Mouse (Mus musculus): ENCODE data around the gene 2410004B18Rik.

The 2410004B18Rik gene

DNA sequence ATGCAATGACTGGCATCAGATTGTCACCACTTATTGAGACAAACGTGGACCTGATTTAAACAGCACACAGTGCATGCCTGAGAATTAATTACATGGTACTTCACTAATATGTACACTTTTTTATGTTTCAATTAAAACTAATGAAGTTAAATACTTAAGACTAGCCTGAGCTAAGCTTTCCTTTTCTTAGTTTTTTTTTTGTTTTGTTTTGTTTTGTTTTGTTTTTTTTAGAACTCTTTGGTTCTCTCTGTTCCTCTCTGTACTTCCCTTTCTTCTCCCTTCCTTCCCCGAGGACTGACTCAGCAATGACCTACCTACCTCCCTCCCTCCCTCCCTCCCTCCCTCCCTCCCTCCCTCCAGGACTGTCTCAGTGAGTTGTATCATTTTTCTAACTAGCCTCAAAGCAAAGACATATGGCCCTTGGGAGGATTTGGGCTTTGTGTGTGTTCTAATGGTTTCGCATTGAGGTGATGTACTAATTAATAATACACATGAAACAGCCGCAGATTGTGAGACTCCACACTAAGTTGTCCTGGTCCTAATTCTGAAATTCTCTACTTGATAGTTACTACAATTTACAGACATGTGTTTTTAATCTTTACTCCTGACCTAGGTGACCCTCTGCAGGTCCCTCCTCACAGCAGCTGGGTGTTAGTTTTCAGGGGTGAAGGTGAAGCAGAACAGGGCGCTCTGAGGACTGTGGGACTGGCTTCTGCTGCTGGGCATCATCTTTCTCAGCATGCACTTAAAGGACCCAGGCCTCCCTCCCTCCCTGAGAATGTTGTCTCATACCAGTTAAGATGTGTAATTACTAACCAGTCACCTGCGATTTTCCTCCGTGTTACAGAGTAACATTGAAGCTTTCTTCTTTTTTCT is 8.1 kb upstream of the 2410004B18Rik start:
- no peak for DNase-seq (ENCODE audit: low read depth, low spot score)

DNA sequence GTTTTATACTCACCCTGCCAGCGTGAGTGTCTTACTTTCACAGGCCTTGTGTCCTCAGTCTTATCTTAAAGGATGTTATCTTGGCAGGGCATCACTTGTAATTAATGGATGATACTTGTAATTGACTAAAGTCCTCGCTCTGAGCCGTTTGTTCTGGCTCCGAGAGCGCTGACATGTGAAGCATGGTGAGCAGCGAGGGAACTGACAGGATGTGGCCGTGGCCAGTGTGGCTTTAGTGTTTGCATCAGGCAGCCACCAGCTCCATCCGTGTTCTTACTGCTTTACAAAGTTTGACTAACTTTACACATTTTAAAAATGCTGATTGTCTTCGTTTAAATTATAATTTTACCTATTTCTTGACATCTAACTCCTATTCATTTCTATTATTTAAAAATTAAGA is 4.0 kb upstream of the 2410004B18Rik start:
- DNase-seq (ENCODE audit: low read depth, low spot score), result no peak

DNA sequence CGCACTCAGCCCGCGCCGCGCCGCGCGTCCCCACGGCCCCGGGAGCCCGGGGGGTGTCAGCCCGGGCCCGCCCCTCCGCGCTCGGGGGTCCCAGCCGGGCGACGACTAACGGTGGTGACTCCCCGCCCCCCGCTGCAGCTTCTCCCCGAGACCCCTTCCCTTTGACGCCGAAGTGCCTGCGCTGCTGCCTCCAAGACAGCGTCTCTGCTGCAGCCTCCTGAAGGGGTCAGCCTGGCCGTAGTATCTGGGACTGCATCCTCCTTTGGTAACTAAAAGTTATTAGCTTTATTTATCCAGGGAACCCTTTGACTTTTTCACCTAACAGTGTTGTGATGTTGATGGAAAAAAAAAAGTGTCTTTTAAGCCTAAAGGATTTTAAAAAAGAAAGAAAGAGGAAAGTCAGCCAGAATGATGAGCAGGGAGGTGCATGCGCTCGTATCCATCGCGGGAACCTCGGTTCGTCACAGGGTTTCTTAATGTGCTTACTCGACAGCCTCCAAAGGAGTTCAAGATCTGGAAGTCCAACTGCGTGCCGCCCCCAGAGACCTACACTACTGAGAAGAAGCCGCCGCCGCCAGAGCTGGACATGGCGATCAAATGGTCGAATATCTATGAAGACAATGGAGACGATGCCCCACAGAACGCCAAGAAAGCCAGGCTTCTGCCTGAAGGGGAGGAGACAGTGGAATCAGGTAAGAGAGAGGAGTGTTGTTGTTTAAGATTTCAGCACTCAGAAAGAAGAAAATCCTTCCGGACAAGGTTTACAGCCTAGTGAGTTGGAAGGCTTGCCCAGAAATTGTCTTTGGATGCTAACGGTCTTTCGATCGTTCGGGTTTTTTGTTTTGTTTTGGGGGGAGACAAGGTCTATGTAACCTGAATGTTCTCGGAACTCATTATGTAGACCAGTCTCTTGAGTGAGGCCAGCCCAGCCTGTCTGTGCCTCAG is 863 bp downstream of the 2410004B18Rik start:
- peak; percentile 41 for DNase-seq (ENCODE audit: low read depth, low spot score)

DNA sequence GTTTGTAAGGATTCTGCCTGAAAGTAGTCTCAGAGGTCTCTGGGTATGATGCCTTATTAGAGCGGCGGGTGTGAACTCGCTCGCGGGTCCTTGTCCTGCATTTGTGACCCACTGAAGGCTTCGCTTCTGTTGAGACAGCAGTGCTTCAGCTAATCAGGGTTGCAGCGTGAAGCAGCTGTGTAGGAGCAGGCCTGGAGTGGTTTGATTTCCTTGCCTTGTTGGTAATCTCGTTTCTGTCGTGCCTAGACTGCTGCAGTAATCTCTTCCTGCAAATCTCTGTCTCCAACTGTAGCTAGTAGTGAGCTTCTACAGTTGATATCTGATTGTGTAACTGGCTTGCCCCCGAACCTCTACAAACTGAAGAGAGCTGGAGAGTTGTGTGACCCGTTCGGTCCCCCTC is 1.6 kb downstream of the 2410004B18Rik start:
- no peak for DNase-seq (ENCODE audit: low read depth, low spot score)

DNA sequence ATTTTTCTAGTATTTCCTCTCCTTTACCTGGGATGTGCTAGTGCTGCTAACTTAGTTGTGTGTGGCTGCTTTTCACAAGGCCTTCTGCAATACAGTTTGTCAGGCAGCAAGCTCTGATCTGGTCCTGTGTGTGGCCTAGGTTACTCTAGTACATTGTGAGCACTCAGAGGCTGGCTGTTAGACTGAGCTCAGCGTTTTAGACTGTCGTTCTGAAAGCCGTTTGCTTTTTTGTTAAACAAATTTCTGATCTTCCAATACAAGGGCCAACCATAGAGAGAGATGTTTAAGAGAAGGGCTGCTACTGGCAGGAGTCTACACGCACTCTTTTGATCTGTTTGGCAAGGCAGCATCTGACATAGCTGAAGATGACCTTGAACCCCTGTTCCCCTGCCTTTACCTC is 2.2 kb downstream of the 2410004B18Rik start:
- DNase-seq (ENCODE audit: low read depth, low spot score), result no peak

DNA sequence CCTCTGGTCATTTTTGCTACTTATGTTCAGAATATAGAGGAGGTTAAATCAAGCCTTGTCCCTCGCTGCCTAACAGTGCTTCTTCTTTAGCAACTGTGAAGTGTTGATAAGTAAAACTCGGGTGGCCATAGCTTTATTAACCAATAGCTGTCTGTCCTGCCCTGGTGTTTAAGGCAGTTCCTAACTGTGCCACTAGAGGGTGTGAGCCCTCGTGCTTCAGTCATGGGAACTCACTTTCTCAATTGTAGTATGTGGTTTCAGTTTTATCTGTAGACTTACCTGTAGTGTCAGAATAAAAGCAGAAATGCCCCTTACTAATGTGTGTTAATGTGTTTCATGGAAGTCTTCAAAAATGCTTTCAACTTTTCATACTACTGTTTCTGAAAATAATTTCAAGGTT is 4.2 kb downstream of the 2410004B18Rik start:
- peak; percentile 91 for DNase-seq (ENCODE audit: low read depth, low spot score)

DNA sequence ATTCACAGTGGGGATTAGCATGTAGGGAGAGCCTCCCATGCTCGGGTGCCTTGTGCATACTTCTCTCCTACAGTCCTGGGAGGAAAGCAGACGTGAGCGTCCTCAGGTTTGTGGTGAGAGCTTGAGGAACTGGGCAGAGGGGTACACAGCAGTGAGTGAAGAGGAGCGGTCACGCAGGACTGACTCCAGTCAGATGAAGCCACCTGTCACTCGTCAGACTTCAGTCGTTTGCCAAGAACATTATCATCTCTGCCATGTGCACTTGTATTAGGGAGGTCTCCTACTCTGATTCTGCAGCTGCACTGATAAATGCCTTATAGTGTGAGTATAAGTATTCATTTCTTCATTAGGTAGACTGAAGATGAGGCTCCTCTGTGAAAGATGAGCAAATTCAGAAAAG is 6.5 kb downstream of the 2410004B18Rik start:
- no peak for DNase-seq (ENCODE audit: low read depth, low spot score)

DNA sequence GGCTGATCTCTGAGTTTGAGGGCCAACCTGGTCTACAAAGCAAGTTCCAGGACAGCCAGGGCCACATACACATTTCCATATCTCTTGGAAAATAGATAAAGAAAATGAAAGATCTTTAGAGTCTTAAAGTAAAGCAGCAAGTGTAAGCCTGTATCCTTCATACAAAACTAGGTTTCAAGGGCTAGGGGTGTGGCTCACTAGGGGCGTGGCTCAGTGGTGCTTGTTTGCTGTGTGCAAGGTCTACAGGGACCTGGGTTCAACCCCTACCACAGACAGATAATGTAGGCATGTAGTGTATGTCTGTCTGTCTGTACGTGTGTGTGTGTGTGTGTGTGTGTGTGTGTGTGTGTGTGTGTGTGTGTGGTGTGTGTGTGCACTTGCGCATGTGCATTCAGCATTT is 8.1 kb downstream of the 2410004B18Rik start:
- no peak for DNase-seq (ENCODE audit: low read depth, low spot score)

DNA sequence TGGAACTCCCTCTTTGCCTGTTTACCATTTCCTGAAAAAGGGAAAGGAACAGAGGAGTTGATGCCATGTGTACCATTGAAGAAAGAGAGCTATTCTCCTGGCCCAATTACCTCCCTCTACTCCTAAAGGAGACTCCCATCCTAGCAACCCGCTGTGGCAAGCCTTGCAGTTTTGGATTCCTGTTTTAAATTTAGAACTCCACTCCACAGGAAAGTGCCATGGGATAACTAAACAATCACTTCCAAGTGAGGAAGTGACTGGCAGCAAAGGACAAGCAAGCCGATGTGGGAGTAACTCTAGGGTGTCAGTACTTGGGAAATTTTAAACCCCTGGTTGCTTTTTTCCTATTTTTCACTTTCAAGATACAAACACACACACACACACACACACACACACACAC is 8.8 kb downstream of the 2410004B18Rik start:
- no peak for DNase-seq (ENCODE audit: low read depth, low spot score)

DNA sequence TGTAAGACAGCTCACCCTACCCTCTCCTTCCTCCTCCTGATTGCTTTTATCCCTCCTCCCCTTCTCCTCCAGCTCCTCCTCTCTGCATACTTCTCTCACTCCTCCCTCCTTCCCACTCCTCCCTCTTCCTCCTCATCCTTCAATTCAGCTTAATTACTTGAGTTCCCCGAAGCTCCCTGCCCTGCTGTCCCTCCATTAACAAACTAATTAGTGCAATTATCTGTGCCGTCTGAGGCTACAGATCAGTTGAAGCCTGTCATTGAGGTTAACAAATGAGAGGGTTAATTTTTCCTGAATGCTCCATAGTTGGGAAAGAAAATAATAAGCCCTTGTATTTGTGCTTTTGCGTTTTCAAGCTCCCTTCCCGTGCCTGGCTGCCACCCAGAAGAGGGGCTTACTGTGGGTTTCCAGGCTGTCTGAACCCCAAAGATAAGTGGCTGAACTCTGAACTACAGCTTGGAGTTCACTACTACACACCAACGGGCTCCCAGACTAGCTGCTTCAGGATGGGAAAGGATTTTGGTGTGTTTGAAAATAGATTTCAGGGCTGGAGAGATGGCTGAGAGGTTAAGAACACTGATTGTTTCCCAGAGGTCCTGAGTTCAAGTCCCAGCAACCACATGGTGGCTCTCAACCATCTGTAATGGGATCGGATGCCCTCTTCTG is 9.9 kb downstream of the 2410004B18Rik start:
- DNase-seq (ENCODE audit: low read depth, low spot score), result no peak

DNA sequence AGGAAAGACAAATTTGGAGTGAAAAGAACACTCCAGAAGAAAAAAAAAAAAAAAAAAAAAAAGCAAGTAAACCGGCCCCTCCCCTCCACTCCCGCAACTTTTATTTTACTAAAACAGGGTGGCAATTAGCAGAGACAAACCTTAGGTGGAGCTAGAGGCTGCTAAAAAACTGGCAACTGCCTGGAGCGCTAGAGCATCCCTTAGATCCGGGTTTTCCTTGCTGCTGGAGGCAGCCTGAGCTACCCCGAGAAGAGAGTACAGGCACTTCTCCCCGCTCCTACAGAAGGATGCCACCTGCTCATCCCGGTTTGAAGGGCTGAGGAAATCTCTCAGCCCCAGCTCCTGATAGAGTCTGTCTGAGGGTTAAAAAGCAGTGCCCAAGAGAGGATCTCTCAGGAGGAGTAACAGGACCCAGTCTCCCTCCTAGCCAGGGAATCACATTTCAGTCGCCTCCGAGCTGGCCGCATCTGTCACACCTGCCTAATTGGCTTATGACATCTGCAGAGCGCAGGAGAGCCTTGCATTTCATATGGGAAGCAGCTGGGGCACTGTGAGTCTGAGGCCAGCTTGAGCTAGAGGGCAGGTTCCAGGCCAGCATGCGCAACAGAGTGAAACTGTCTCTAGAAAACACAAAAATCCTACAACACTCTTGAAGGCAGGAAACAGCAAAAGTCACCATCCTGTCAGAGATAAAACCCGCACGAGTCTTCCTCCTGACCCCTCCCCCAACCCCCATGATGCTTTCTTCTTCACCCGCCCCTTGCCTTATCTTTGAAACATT is 12.4 kb downstream of the 2410004B18Rik start:
- peak; percentile 81 for DNase-seq (ENCODE audit: low read depth, low spot score)

DNA sequence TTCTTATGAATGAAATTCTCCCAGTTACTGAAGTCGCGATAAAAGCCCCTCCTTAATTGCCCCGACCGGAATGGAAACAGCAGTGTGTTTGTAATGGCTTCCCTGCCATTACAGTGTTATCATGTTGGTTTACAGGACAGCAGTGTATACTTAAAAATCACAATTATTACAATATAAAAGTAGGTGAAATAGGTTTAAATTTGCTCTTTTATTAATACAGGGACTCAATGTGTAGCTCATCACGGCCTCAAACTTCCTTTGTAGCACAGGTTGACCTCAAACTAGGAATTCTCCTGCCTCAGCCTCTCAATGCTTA is 13.0 kb downstream of the 2410004B18Rik start:
- DNase-seq (ENCODE audit: low read depth, low spot score), result no peak

DNA sequence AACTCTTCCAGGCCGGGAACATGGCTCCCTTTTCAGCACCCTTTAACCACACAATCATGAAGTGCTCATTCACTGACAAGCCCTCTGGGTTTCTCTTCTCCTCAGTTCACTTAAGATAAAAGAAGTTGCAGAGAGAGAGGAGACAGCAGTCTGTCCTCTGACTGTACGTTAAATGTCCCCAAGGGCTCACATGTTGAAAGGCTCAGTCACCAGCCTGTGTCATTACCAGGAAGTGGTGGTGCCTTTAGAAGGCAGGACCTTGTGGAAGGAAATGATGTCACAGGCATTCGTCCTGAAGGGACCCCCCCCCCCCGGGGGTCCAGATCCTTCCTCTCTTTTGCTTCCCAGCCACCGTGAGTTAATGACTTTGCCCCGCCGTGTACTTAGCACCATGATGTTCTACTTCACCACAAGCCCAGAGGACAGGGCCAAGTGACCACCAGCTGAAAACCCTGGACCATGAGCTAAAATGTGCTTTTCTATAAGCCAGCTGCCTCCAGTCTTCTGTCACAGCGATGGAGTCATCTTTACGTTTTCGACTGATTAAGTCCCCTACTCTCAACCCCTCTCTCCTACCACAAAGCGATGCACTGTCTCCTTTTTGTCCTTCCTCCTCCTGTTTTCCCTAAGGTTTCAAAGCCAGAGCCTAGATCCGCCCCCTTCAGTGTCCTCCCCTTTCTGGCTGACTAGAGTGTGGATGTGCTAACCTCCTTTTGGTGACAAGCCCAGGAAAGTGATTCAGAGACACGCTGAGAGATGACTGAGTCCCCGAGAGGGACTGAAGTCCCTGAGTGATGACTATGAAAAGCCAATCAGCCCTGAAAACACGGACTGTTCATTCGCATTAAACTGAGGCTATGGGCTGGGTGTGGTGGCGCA is 13.7 kb downstream of the 2410004B18Rik start:
- DNase-seq (ENCODE audit: low read depth, low spot score), result peak; percentile 47

DNA sequence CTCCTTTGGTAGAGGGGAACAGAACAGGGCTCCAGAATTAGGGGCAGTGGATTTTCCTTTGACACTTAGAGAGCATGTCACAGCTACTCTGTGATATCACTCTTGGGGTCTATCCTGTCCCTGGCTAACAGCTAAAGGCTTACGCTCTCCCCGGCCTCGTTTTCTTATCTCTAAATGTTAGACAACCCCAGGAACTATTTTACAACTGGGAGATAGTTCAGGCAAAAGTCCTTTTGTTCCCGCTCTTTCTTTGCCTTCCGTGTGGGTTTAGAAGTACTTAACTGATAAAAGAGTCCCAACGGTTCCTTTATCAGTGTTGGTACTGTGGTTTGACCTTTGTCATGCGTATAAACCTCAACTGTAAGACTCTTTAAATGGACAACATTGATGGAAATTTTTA is 15.1 kb downstream of the 2410004B18Rik start:
- no peak for DNase-seq (ENCODE audit: low read depth, low spot score)

DNA sequence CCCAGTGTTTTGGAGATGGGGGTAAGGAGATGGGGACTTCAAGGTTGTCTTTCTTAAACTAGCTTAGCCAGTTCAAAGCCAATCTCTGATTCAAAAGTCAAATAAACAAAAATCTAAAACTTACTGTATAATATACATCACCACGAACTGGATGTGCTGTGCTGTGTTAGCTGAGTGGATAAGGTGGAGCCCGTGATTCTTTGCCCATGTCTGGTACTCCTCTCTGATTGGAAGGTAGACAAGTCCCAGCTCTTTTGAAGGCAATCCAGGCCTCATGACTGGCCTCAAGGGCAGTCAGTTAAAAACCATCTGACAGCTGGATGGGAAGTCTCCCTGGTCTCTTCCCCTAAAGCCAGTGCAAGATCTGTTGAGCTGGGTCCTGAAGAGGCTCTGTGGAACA is 15.6 kb downstream of the 2410004B18Rik start:
- no peak for DNase-seq (ENCODE audit: low read depth, low spot score)

DNA sequence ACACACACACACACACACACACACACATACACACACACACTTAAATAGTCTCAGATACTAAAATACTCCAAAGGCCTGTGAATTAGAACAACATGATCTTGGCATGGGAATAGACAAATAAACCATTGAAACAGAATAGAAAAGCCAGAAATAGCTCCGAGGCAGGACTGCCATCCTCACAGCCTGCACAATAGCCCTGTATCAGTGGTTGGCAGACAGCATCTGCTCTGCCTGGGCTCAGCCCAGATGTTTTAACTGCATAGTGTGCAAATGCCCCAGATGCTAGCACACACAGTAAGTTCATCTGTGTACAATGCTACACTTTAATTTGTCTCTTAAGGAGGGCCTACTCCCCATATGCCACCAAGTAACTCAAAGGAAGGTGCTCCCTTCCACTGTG is 22.0 kb downstream of the 2410004B18Rik start:
- no peak for DNase-seq (ENCODE audit: low read depth, low spot score)

DNA sequence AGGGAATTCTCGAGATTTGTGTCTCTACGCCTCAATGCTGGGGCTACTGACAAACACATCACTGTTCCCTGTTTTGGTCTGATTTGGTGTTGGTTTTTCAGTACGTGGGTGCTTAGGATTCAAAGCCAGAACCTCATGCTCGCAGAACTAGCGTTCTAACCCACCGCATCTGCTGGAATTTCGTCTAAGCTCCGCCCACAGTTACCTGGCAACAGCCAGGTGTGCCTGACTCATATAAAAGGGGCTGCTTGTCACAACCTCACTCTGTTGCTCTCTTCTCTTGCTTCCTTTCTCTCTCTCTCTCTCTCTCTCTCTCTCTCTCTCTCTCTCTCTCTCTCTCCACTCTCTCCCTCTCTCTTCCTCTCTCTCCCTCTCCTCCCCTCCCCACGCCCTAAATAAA is 24.6 kb downstream of the 2410004B18Rik start:
- DNase-seq (ENCODE audit: low read depth, low spot score), result no peak

DNA sequence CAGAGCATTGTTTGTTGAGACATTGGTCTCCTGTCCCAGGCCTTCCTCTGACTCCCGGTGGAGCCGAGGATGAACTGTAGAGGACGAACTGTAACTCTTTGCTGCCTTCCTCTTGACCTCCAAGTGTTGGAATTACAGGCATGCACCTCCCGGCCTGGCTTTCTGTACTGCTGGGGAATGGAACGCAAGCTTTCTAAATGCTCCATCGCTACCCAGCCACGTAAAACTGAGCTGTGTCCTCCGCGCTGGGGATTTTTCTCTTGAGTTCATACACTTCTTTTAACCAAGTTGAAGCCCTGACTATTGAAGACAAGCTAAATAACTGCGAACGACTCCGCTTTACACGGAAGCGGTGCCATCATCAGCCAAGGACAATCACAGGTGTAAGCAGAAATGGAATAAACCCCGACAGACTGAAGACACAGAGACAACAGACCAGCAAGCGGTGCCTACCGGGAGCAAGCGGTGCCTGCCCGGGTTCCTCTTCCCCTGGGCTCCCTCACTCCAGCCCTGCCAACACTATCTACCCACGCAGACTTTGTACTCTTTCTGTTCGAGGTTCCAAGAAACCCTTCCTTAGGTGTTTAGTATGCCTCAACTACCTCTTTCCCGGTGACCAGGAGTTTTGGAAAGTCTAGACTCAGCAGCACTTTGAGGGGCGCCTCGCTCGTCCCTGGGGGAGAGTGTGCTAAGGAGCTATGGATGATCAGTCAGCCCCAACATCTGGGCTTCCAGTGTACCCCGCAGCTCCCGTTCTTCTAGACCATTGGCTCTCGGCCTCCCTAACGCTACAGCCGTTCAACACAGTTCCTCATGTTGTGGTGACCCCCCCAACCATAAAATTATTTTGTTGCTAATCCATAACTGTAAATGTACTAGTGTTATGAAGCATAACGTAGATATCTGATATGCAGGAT is 25.5 kb downstream of the 2410004B18Rik start:
- DNase-seq (ENCODE audit: low read depth, low spot score), result no peak

DNA sequence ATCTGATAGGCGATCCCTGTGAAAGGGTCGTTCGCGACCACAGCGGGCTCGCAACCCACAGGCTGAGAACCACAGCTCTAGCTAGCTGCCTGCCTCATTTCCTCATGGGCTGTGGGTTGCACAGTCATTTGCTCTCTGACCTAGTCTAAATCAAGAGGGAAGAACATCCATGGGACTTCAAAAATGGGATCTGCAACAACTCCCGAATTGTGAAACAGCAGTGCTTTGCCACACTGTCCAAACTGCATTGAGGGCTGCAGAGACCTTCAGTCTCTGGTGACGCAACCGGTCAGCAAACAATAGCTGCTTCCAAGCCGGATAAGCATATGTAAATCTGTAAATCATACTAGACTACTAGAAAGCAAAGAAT is 26.2 kb downstream of the 2410004B18Rik start:
- DNase-seq (ENCODE audit: low read depth, low spot score), result no peak
